Mouse (Mus musculus) fat pad, adult 2 months (tissue): ENCODE measurements around the gene Mrpl24.

ENCODE experiments used
- DNase-seq: peaks from one replicate; pipeline ENCODE4 v3.0.0-alpha.2; 2011; ENCODE audit warnings: low read depth, low spot score; ENCODE audit errors: extremely low read depth

Gene Mrpl24

GRCm38 (mm10) chr3:87909874-87910273 is 9.4 kb upstream of the Mrpl24 start:
- no peak for DNase-seq

GRCm38 (mm10) chr3:87910573-87911141 is 8.6 kb upstream of the Mrpl24 start:
- DNase-seq, result no peak

GRCm38 (mm10) chr3:87913491-87913890 is 5.8 kb upstream of the Mrpl24 start:
- no peak for DNase-seq

GRCm38 (mm10) chr3:87913891-87914290 is 5.4 kb upstream of the Mrpl24 start:
- DNase-seq, result no peak

DNA sequence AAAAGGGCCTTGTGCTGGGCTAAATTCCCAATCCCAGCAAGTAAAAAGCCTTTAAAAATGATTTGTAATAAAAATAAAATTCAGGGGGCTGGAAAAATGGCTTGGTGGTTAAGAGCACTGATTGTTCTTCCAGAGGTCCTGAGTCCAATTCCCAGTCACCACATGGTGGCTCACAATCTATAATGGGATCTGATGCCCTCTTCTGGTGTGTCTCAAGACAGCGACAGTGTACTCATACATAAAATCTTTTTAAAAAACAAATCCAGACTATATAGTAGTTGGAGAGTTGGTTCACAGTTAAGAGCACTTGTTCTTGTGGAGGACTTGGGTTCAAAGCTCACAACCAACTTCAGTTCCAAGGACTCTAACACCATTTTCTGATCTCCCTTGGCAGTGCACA is 2.3 kb upstream of the Mrpl24 start:
- no peak for DNase-seq

DNA sequence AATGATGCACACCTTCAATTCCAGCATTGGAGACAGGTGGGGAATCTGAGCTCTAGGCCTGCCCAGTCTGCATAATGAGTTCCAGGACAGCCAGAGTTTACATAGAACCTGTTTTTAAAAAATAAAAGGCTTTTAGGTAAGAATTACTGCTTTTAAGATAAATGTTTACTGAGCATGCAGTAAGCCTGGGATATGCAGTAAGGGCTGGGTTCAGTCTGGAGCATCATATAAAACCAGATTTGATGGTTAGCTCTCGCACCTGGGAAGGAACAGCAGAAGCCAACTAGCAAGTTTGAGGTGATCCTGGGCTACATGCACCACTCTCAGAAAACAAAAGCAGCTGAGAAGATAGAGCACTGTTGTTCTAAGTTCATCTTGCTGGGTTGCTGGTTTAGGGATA is 755 bp upstream of the Mrpl24 start:
- DNase-seq, result no peak

DNA sequence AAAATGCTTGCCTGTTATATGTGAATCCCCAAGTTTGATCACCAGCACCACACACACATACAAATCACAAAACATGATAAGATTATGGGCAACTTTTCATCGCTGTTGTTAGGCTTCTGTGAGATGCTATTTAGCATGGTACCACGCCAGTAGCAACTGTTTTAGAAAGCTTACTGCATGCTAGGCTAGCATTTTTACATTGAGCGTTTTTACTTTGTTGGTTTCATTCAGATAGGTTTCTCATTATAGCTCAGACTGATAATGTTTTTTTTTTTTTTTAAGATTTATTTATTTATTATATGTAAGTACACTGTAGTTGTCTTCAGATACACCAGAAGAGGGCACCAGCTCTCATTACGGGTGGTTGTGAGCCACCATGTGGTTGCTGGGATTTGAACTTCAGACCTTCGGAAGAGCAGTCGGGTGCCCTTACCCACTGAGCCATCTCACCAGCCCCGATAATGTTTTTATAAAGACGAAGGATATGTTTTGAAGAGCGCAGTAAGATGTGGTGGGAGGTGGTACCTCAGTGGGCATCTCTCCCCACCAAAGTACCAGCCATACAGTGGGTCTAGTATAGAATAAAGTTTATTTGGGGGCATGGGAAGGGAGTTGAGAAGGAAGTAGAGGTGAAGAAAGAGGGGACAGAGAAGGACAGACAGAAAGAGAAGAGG is 1.1 kb downstream of the Mrpl24 start:
- DNase-seq, result no peak

DNA sequence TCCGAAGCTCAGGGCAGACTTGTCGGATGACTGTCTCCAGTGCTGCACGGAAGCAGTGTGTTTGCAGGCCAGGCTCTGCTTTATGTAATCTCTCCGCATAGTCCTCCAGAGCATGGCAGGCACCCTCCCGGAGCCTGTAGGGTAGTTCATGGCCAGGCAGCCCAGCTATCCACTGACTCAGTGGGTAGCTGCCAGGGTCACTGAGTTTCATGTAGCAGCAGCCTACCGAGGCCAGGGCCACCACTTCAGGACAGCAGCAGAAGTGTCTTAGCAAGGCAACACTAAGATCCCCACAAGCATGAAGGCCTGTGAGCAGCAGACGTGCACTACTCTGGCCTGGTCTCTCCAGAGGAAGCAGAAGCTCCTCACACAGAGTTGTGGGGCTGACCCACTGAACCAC is 5.7 kb downstream of the Mrpl24 start:
- no peak for DNase-seq

DNA sequence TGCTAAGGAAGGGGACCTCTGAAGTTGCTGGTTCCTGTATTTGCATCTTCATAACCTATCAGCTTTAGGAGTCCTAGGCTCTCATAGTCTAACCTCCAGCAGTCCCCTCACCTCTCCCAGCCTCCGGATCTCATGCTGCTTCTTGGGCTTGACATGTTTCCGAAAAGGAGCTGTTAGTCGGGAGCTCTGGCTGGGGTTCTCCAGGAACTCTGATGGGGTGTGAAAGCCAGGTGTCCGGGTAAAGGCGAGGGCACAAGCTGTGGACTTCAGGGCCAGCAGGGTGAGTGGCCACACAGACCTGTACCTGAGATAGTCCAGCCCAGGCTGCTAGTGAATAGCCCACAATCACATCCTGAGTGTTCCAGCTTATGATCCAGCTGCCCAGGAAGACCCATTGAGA is 8.1 kb downstream of the Mrpl24 start:
- DNase-seq, result no peak

DNA sequence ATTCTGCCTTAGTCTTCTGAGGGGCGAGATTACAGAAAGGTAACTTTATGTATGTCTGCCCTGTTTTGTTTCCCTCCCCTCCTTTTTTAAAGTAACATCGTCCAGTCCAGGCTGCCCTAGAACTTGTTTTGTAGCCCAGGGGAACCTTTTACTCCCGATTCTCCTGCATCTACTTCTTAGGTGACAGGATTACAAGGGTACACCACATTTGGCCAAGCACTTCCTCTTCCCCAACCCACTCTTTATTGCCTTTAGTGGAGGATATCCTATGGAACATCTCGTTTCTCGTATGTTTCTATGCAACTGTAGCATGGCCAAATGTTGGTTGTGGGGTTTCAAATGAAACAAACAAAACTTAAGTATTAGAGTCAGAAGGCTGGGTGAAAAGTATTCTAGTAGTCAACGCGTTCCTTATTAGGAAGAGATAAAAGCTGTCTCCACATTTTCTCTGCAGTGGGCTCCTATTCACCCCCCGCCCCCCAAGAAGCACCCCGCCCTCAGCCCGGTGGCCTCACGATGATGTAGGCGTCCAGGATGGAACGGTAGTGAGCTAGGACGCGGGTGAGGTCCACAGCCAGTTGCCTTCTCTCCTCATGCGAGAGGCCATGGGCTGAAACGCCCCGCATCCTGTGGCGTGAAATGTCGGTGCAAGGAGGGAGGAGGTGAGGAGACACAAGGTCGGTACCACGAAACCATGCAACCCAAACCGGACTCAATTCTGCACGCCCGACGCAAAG is 10.2 kb downstream of the Mrpl24 start:
- DNase-seq, result no peak

DNA sequence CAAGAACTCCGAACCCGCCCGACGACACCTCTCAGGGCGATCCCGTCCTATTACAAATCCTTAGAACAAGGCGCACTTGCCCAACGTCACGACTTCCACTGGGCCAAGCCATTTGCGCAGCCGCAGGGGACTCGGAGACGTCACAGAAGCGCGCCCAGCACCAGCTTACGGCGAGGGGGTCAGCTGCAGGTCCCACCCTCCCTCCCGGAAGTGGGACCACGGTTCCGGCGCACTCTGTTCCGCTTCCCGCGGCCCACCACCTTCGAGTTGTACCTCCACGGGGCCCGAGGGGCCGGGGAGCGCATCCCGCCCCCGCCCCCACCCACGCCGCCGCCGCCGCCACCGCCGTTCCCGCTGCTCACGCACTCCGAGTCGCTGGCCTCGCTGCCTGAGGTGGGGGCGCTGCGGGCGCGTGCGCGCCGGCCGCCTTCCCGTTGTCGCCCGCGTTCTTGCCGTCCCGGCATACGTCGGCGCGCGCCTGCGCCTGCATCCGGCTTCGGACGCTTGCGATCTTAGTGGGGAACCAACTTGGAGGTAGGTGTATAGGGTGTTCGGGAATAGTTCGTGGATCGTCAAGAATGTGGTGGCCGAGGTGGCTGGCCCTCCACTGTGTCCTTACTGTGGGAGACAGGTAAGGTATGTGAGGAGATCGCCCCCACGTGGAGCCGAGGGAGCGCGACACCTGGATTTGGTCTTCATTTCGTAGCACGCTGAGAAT is 10.9 kb downstream of the Mrpl24 start, which contains the start of the genes Isg20l2 and Rrnad1:
Gene Isg20l2 (plus strand): TSS at position 237 of the 718 bp plus-strand sequence.
Gene Rrnad1 (minus strand): TSS at position 640 of the 718 bp plus-strand sequence.
- DNase-seq, result peak; percentile 59

- DNase-seq, result no peak
Measured at GRCm38 (mm10) chr3:87934026-87934425, 14.7 kb downstream of the Mrpl24 start.

DNA sequence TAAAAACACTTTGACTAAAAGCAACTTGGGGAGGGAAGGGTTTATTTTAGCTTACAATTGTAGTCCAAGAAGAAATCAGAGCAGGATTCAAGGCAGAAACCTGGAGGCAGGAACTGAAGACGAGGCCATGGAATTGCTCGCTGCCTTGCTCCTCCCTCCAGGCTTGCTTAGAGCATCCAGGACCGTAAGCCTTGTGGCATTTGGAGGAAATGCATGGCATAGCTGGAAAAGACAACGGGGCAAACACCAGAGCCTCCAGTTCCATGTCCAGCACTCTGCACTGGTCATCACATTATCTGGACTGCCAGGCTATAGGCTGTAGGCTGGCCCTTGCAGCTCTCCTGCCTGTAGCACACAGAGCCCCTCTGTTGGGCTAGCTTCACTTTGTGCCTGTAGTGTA is 15.2 kb downstream of the Mrpl24 start:
- no peak for DNase-seq

DNA sequence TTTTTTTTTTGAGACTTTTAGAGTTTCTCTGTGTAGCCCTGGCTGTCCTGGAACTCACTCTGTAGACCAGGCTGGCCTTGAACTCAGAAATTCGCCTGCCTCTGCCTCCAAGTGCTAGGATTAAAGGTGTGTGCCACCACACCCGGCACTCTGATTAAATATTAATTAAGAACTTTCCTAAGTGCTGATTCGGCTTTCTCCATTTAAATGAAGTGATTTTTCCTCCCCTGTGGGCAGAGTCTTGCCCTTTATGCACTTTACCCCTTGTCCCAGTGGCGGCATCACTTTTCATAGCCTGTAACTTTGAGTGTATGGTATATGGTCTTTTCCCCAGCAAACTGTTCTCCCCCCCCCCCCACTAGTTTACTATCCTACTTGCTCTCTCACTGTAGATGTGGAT is 15.9 kb downstream of the Mrpl24 start:
- DNase-seq, result no peak

DNA sequence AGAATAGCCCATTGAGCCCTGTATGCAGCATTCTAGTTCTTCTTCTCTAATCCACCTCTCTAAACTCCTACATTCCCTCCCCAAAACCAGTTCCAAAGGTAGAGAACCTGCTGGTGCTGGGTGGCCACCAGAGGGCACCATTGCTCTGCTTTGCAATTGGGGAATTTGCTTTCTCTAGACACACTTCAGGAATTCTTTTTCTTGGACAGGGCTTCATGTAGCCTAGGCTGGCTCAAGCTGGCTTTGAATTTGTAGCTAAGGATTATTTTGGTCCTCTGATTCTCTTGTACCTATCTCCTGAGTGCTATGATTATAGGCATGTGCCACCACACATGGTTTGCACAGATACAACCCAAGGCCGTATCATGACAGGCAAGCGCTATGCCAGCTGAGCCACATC is 16.5 kb downstream of the Mrpl24 start:
- DNase-seq, result no peak

GRCm38 (mm10) chr3:87940611-87941010 is 21.3 kb downstream of the Mrpl24 start:
- no peak for DNase-seq

DNA sequence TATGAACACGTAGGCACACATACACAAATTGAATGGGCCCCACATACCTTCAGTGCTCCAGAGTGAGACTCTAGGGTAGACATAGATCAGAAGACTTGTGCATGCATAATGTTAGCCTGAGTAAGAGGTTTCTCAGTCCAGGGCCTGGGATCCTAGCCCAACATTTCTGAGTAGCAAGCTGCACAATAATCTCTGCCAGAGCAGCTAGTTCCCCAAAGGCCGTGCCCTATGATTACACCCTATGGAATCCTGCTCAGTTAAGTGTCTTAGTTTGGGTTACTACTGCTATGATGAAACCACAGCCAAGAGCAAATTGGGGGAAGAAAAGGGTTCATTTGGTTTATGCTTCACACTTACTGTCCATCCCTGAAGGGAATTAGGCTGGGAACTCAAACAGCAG is 23.2 kb downstream of the Mrpl24 start:
- DNase-seq, result no peak

DNA sequence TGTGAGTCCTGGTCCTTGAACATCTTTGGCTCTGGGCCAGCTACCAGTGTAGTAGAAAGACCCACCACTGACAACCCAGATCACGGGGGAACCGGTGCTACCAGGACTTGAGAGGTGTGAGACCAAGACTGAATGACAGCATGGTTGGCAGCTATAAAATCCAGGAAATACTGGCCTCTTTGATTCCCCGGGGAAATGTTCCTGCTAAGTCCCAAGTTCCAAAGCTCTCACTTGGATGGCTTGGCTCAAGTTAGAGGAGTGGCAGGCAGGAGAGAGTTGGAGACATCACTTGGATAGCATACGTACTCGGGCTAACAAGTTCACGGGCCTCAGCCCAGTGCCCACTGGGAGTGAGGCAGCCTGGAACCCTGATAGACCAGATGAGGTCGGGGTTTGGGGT is 24.3 kb downstream of the Mrpl24 start:
- DNase-seq, result no peak

GRCm38 (mm10) chr3:87944838-87945600 is 25.7 kb downstream of the Mrpl24 start:
- DNase-seq, result no peak

- DNase-seq, result no peak
Measured at GRCm38 (mm10) chr3:87945781-87946540, 26.7 kb downstream of the Mrpl24 start.
